Mouse (Mus musculus) forebrain, embryonic 11.5 days (tissue): ENCODE results near the gene Adam12. TPM values are rescaled to one million over a fixed set of nuclear protein-coding genes. Genes with fewer than 3 reads are reported as not detected.

Experiments used
- ATAC-seq: fragments of 200-750 bp; cut with Nextera tagmentation; replicated peaks from 2 replicates; pipeline ENCODE4 v1.8.0; 2017; ENCODE audit warnings: moderate TSS enrichment; ENCODE audit not compliant: low FRiP score
- DNase-seq: peaks from one replicate; pipeline ENCODE4 v3.0.0-alpha.2; 2017; ENCODE audit warnings: low spot score
- H3K27ac ChIP-seq: fragments of 300-500 bp; sonication (generic); 2 replicates; pipeline ENCODE4 v1.5.1; 2014; ENCODE audit warnings: low read depth, low read length
- H3K27me3 ChIP-seq: fragments of 300-500 bp; sonication (generic); 2 replicates; pipeline ENCODE4 v1.6.1; 2014; ENCODE audit warnings: mild to moderate bottlenecking, low read length, mixed read lengths; ENCODE audit not compliant: control insufficient read depth, insufficient read depth
- H3K36me3 ChIP-seq: fragments of 300-500 bp; sonication (generic); 2 replicates; pipeline ENCODE4 v1.6.1; 2014; ENCODE audit warnings: mild to moderate bottlenecking, low read length, moderate library complexity, mixed read lengths; ENCODE audit not compliant: control insufficient read depth, insufficient read depth
- H3K4me1 ChIP-seq: fragments of 300-500 bp; sonication (generic); replicated peaks from 2 replicates; pipeline ENCODE4 v1.6.1; 2014; ENCODE audit warnings: low read length, mixed read lengths; ENCODE audit not compliant: control insufficient read depth, insufficient read depth
- H3K4me2 ChIP-seq: fragments of 300-500 bp; sonication (generic); 2 replicates; pipeline ENCODE4 v1.6.1; 2014; ENCODE audit warnings: low read depth, mild to moderate bottlenecking, low read length, moderate library complexity, mixed read lengths; ENCODE audit not compliant: severe bottlenecking
- H3K4me3 ChIP-seq: fragments of 300-500 bp; sonication (generic); 2 replicates; pipeline ENCODE4 v1.5.1; 2014; ENCODE audit warnings: low read depth, low read length
- H3K9ac ChIP-seq: fragments of 300-500 bp; sonication (generic); 2 replicates; pipeline ENCODE4 v1.6.1; 2014; ENCODE audit warnings: low read length
- H3K9me3 ChIP-seq: fragments of 300-500 bp; sonication (generic); 2 replicates; pipeline ENCODE4 v1.6.1; 2016; ENCODE audit warnings: low read length, mixed read lengths; ENCODE audit not compliant: control insufficient read depth
- WGBS: fragments of 180-500 bp; shearing (Covaris S2); extraction: QIAGEN DNeasy Blood & Tissue Kit; methylation state at CpG from one replicate; pipeline ENCODE4 v1.1.7; 2014; 5-methylcytosine and 5-hydroxymethylcytosine counted together
- polyA plus RNA-seq: library from polyadenylated mRNA; unstranded; fragments of >200 nt; fragmentation: Nextera tagmentation; extraction: Ambion mirVana; gene quantifications from 2 replicates; pipeline ENCODE4 v1.2.1, GENCODE M21; 2014

The Adam12 gene
- polyA plus RNA-seq, 1 experiment from 2014 or later: 1.6 TPM

DNA sequence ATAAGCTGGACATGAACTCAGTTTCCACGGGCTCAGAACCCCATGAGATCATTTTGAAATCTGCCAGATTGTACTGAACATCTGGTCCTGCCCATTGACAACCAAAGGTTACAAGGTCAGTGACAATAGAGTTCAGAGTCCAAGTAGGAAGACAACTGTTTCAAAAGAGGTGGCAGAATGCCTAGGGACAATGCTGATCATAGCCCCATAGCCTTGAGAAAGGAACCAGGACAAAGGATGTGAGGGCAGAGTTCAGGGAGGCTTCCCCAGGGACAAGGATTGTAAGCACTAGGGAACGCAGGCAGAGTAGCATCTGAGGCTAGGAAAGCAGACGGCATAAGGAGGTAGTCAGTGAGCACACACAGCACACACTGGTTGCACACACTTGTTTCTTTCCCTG lies 38.9 kb downstream of the Adam12 start:
- H3K9me3 ChIP-seq: no peaks in the 10 kb centered on the region
- H3K4me2 ChIP-seq: no peak overlapping the region
- H3K4me1 ChIP-seq: no peaks in the 10 kb centered on the region
- H3K36me3 ChIP-seq: no peaks in the 10 kb centered on the region
- WGBS: 42% methylated on average over 3 of the region's 3 CpGs
- H3K4me3 ChIP-seq: no peak overlapping the region
- no peak for ATAC-seq
- no peak overlapping the region for H3K27ac ChIP-seq
- no peaks in the 10 kb centered on the region for H3K27me3 ChIP-seq
- no peak for DNase-seq
- H3K9ac ChIP-seq: no peak overlapping the region

DNA sequence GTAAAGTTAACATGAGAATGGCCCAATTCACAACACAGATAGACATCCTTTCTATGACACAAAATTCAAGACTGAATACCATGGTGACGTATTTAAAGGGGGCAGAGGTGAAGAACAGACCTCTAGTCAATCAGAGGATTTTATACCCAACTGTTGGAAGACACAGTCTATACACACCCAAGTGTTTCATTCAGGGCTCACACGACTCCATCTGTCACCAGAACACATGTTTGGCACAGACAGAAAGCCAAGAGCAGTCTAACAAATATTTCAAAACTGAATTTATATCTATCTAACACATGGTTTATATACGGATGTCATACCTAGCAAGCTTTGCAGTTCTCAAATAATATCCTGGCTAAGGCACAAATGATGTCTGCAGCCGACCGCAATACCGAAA lies 41.8 kb downstream of the Adam12 start:
- DNase-seq (no peak), ATAC-seq (no peak)
- Histone ChIP-seq H3K27me3 (no peaks in the 10 kb centered on the region), H3K4me1 (no peaks in the 10 kb centered on the region), H3K4me2 (no peak overlapping the region), H3K9me3 (no peaks in the 10 kb centered on the region; the same call in 1 of the 2 replicates), H3K27ac (no peak overlapping the region), H3K36me3 (no peaks in the 10 kb centered on the region), H3K9ac (no peak overlapping the region), H3K4me3 (no peak overlapping the region)
- WGBS: 92% methylated on average over 6 of the region's 6 CpGs

DNA sequence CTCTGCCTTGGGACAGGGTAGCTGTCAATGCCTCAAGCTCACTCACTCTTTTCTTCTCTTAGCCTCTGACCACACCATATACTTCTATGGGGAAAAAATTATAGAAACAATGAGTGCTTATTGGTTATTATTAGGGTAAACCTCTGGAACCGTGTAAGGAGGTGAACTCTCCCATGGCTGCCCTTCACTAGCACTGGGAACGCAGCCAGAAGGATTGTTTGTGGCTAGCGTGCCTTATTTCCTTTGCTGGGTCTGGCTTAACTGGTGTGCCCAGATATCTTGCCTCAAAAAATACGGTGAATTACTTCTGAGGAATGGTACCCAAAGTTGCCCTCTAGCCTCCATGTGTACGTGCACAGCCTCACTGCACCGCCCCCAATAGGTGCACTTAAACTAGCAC lies 43.4 kb downstream of the Adam12 start:
- Histone ChIP-seq H3K27me3 (no peaks in the 10 kb centered on the region), H3K27ac (no peak overlapping the region), H3K9ac (no peak overlapping the region), H3K36me3 (no peaks in the 10 kb centered on the region), H3K4me1 (no peaks in the 10 kb centered on the region), H3K4me3 (no peak overlapping the region), H3K4me2 (no peak overlapping the region), H3K9me3 (no peaks in the 10 kb centered on the region; the same call in 1 of the 2 replicates)
- no peak for ATAC-seq
- DNase-seq: no peak
- 91% methylated on average over 6 of the region's 6 CpGs for WGBS

DNA sequence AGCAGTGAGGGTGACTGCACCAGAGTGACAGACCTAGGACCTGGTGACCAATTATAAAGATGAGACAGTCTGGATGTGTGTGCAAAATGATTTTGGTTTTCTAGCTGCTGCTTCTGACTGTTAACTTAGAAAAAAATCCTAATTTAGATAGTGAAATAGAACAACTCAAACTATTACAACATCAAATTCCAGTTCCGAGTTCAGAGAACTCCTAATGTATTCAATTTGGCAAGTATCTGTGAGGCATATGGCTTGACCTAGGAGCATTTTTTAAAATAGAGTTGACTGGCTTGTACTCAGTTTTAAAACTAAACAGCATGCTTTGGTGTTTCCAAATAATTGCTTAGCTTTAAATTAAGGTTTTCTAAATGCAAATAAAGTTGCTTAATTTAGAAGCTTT lies 44.0 kb downstream of the Adam12 start:
- Histone ChIP-seq H3K36me3 (no peaks in the 10 kb centered on the region), H3K4me3 (no peak overlapping the region), H3K9me3 (no peaks in the 10 kb centered on the region; the same call in 1 of the 2 replicates), H3K27me3 (no peaks in the 10 kb centered on the region), H3K4me1 (no peaks in the 10 kb centered on the region), H3K27ac (no peak overlapping the region), H3K9ac (no peak overlapping the region), H3K4me2 (no peak overlapping the region)
- no peak for DNase-seq
- ATAC-seq: no peak
- WGBS: 76% methylated on average over 1 of the region's 1 CpGs

DNA sequence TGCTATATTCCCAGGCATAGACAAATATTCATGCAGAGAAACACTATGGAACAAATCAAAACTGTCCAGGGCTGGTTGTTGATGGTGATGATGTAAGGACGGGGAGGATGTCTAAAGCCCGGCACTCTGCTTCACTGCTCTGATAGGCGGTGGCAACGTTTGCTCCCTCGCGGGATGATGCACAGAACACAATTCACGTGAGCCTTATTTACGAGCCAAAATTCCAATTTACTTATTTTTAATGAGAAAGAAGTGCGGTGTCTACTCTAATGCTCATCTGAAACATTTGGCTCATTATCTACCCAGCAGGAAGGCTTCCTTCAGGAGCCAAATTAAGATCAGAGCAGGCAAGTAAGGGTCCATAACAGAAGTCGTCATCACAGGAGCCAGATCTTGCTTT lies 45.4 kb downstream of the Adam12 start:
- no peak overlapping the region for H3K4me2 ChIP-seq
- no peak overlapping the region for H3K27ac ChIP-seq
- WGBS: 88% methylated on average over 10 of the region's 10 CpGs
- H3K27me3 ChIP-seq: no peaks in the 10 kb centered on the region
- H3K4me3 ChIP-seq: no peak overlapping the region
- H3K36me3 ChIP-seq: no peaks in the 10 kb centered on the region
- DNase-seq (no peak), ATAC-seq (no peak)
- no peaks in the 10 kb centered on the region; the same call in 1 of the 2 replicates for H3K9me3 ChIP-seq
- no peak overlapping the region for H3K9ac ChIP-seq
- H3K4me1 ChIP-seq: no peaks in the 10 kb centered on the region

DNA sequence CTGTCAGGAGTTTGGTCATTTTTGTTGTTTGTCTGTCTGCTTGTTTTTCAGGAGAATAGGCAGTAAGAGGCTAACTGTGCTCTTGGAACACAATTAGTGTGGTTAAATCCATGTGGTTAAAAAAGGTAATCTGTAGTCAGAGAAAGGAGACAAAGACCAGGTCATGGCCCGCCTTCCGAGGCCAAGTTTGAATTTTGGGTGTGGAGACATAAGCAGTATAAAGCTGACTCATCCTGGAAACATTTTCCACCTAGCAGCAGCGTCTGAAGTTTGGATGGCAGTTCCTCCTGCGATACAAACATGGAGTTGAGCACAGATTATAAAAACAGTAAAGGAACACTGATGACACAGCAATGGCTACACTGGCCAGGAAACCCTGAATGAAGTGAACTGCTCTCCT lies 46.2 kb downstream of the Adam12 start:
- H3K27me3 ChIP-seq: no peaks in the 10 kb centered on the region
- no peak overlapping the region for H3K27ac ChIP-seq
- H3K4me2 ChIP-seq: no peak overlapping the region
- no peak for ATAC-seq
- no peak overlapping the region for H3K4me3 ChIP-seq
- H3K9ac ChIP-seq: no peak overlapping the region
- WGBS: 89% methylated on average over 4 of the region's 4 CpGs
- no peaks in the 10 kb centered on the region for H3K36me3 ChIP-seq
- no peak for DNase-seq
- H3K4me1 ChIP-seq: no peaks in the 10 kb centered on the region
- no peaks in the 10 kb centered on the region; the same call in 1 of the 2 replicates for H3K9me3 ChIP-seq

DNA sequence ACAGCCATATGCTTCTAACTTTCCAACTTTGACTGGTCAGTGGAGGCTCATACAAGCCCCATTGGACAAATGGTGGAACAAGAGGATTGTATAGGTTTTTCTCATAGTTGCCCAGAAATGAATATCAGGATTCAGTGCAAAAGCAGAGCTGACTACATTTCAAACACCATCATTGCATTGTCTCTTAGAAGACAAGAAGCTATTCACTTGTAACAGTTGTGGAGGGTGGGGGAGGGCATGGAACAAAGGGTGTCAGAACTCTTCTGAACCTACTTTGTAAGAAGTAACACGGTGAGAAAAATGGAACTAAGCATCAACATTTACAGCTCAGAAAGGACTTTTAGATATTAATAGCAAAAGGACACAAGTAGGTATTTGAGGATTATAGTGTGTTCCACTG lies 50.2 kb downstream of the Adam12 start:
- ATAC-seq: no peak
- H3K9me3 ChIP-seq: no peaks in the 10 kb centered on the region; the same call in 1 of the 2 replicates
- H3K36me3 ChIP-seq: no peaks in the 10 kb centered on the region
- no peak for DNase-seq
- no peak overlapping the region for H3K4me3 ChIP-seq
- H3K4me2 ChIP-seq: no peak overlapping the region
- no peak overlapping the region for H3K27ac ChIP-seq
- H3K4me1 ChIP-seq: no peaks in the 10 kb centered on the region
- H3K9ac ChIP-seq: no peak overlapping the region
- 42% methylated on average over 1 of the region's 1 CpGs for WGBS
- H3K27me3 ChIP-seq: no peaks in the 10 kb centered on the region

DNA sequence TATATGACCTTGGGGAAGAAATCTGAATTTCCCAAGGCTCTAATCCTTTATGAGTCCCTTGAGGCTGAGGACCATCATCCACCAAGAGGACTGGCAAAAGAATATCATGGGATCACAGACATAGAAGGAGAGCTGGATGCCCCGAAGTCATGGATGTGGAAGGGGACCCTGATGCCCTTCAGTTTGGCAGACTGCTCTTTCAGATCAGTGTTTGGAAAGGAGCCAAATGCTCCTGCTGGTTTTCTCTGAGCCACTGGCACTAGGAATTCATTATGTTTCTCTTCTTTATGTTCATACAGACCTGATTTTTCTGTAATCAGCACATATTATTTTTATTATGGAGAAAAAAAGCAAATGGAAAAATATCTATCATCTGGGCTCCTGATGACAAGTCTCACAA lies 50.9 kb downstream of the Adam12 start:
- ATAC-seq: no peak
- Histone ChIP-seq H3K9me3 (no peaks in the 10 kb centered on the region; the same call in 1 of the 2 replicates), H3K27ac (no peak overlapping the region), H3K27me3 (no peaks in the 10 kb centered on the region), H3K4me1 (no peaks in the 10 kb centered on the region), H3K36me3 (no peaks in the 10 kb centered on the region), H3K4me3 (no peak overlapping the region), H3K4me2 (no peak overlapping the region), H3K9ac (no peak overlapping the region)
- WGBS: 85% methylated on average over 1 of the region's 1 CpGs
- DNase-seq: no peak

DNA sequence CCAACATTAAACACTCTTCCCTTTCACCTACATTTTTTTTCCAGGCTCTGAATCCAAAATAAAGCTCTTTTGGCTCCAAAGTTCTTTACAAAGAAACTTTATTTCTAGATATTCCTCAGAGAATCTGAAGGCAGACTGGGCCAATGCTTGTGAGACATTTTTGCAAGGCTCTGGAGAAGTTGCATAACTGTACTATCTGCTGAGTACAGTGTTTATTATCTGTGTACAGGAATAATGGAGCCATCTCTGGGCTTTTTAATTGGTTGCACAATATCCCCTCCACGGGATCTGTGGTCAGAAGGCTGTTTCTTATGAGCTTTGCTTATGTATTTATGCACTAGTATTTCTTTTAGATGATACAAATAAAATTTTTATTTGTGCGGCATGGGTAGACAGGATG lies 54.9 kb downstream of the Adam12 start:
- no peak overlapping the region for H3K27ac ChIP-seq
- 77% methylated on average over 2 of the region's 2 CpGs for WGBS
- ATAC-seq (no peak), DNase-seq (no peak)
- no peaks in the 10 kb centered on the region for H3K4me1 ChIP-seq
- H3K9ac ChIP-seq: no peak overlapping the region
- H3K36me3 ChIP-seq: no peaks in the 10 kb centered on the region
- H3K27me3 ChIP-seq: no peaks in the 10 kb centered on the region
- H3K4me2 ChIP-seq: no peak overlapping the region
- no peaks in the 10 kb centered on the region for H3K9me3 ChIP-seq
- H3K4me3 ChIP-seq: no peak overlapping the region
